Mouse (Mus musculus) stomach, postnatal 0 days (tissue): Measurements from ENCODE around the gene Smim12. TPM values are rescaled to one million over a fixed set of nuclear protein-coding genes. Genes with fewer than 3 reads are reported as not detected.

Experiments
- ATAC-seq: fragments of 200-750 bp; cut with Nextera tagmentation; 2 replicates; pipeline ENCODE4 v1.8.0; 2017; ENCODE audit not compliant: low FRiP score, low TSS enrichment
- DNase-seq: peaks from one replicate; pipeline ENCODE4 v3.0.0-alpha.2; 2016; ENCODE audit warnings: low spot score
- H3K27ac ChIP-seq: fragments of 300-500 bp; sonication (generic); replicated peaks from 2 replicates; pipeline ENCODE4 v1.5.1; 2014; ENCODE audit warnings: mild to moderate bottlenecking, control low read depth
- H3K27me3 ChIP-seq: fragments of 300-500 bp; sonication (generic); 2 replicates; pipeline ENCODE4 v1.6.1; 2014; ENCODE audit warnings: low read length; ENCODE audit not compliant: control insufficient read depth, insufficient read depth
- H3K36me3 ChIP-seq: fragments of 300-500 bp; sonication (generic); 2 replicates; pipeline ENCODE4 v1.6.1; 2014; ENCODE audit warnings: low read length, mixed read lengths; ENCODE audit not compliant: control insufficient read depth, insufficient read depth
- H3K4me1 ChIP-seq: fragments of 300-500 bp; sonication (generic); replicated peaks from 2 replicates; pipeline ENCODE4 v1.6.1; 2014; ENCODE audit warnings: antibody characterized with exemption; ENCODE audit not compliant: control insufficient read depth, insufficient read depth
- H3K4me2 ChIP-seq: fragments of 300-500 bp; sonication (generic); replicated peaks from 2 replicates; pipeline ENCODE4 v1.6.1; 2014; ENCODE audit warnings: low read depth, mild to moderate bottlenecking, control low read depth, moderate library complexity
- H3K4me3 ChIP-seq: fragments of 300-500 bp; sonication (generic); 2 replicates; pipeline ENCODE4 v1.5.1; 2014; ENCODE audit warnings: low read depth, low read length, control low read depth
- H3K9ac ChIP-seq: fragments of 300-500 bp; sonication (generic); 2 replicates; pipeline ENCODE4 v1.6.1; 2014; ENCODE audit warnings: mild to moderate bottlenecking, low read length, control low read depth, mixed read lengths
- H3K9me3 ChIP-seq: fragments of 300-500 bp; sonication (generic); 2 replicates; pipeline ENCODE4 v1.6.1; 2016; ENCODE audit warnings: low read length; ENCODE audit not compliant: control insufficient read depth
- CTCF ChIP-seq: IDR thresholded peaks from 2 replicates; pipeline ENCODE4 v1.5.1; 2016; ENCODE audit warnings: antibody characterized with exemption, low read depth, mild to moderate bottlenecking, moderate library complexity
- EP300 ChIP-seq: optimal IDR thresholded peaks from 2 replicates; pipeline ENCODE3; 2016; ENCODE audit warnings: antibody characterized with exemption
- whole genome bisulfite sequencing: fragments of 180-500 bp; shearing (Covaris S2); extraction: QIAGEN DNeasy Blood & Tissue Kit; methylation state at CpG from one replicate; pipeline ENCODE4 v1.1.7; 2014; 5-methylcytosine and 5-hydroxymethylcytosine counted together
- polyA plus RNA-seq: library from polyadenylated mRNA; unstranded; fragments of >200 nt; fragmentation: Nextera tagmentation; extraction: Ambion mirVana; gene quantifications from 2 replicates; pipeline ENCODE4 v1.2.1, GENCODE M21; 2015

The Smim12 gene
- polyA plus RNA-seq, 1 experiment from 2014 or later = 41.1 TPM

GRCm38 (mm10) chr4:127216251-127216651, 27.3 kb upstream of the Smim12 start:
- ATAC-seq = no peak
- 85% methylated on average over 4 of the region's 4 CpGs for WGBS
- no peak overlapping the region for H3K4me3 ChIP-seq

DNA sequence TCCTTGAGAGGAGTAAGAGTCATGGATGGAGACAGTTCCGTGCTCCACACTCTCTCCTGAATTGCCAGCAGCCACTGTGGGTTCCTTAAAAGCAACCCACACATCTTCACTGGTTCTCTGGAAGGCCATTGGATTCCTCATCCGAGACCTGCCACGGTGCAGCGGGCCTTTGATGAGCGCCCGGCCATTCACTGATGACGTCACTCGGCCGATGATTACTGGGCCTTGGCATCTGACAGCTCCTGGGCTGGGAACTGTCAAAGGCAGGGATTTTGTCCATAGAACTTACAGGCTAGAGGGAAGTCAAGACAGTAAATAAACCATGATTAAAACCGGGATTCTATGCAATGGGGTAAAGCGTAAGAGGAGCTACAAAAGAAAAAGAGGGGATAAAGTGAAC, 26.5 kb upstream of the Smim12 start:
- ATAC-seq = no peak

More at GRCm38 (mm10) chr4:127216251-127216651, 27.3 kb upstream of the Smim12 start:
- H3K27ac ChIP-seq = no peak overlapping the region
- no peaks in the 10 kb centered on the region; the same call in 1 of the 2 replicates for H3K27me3 ChIP-seq
- no peaks in the 10 kb centered on the region for H3K9me3 ChIP-seq
- no peak for DNase-seq
- H3K9ac ChIP-seq = no peak overlapping the region
- no peaks in the 10 kb centered on the region for H3K4me1 ChIP-seq
- no peak for TF ChIP-seq CTCF
- no peak for TF ChIP-seq EP300
- H3K4me2 ChIP-seq = no peak overlapping the region
- H3K36me3 ChIP-seq = no peaks in the 10 kb centered on the region

GRCm38 (mm10) chr4:127223291-127223690, 20.3 kb upstream of the Smim12 start:
- no peak overlapping the region for H3K27ac ChIP-seq
- no peaks in the 10 kb centered on the region for H3K36me3 ChIP-seq
- peaks cover 3% of the 10 kb centered on the region for H3K27me3 ChIP-seq
- no peaks in the 10 kb centered on the region for H3K9me3 ChIP-seq
- no peak overlapping the region for H3K4me3 ChIP-seq
- no peak for DNase-seq
- no peak for ATAC-seq
- H3K9ac ChIP-seq = no peak overlapping the region
- 33% methylated on average over 10 of the region's 10 CpGs for WGBS
- no peaks in the 10 kb centered on the region for H3K4me1 ChIP-seq
- no peak for TF ChIP-seq CTCF
- no peak for TF ChIP-seq EP300
- H3K4me2 ChIP-seq = no peak overlapping the region

More for the DNA sequence above, 26.5 kb upstream of the Smim12 start:
- Histone ChIP-seq H3K4me1 (no peaks in the 10 kb centered on the region), H3K9me3 (no peaks in the 10 kb centered on the region), H3K9ac (no peak overlapping the region), H3K4me3 (no peak overlapping the region), H3K36me3 (no peaks in the 10 kb centered on the region), H3K4me2 (no peak overlapping the region), H3K27ac (no peak overlapping the region), H3K27me3 (no peaks in the 10 kb centered on the region; the same call in 1 of the 2 replicates)
- TF ChIP-seq CTCF (no peak), EP300 (no peak)
- WGBS = 73% methylated on average over 11 of the region's 11 CpGs
- DNase-seq = no peak

DNA sequence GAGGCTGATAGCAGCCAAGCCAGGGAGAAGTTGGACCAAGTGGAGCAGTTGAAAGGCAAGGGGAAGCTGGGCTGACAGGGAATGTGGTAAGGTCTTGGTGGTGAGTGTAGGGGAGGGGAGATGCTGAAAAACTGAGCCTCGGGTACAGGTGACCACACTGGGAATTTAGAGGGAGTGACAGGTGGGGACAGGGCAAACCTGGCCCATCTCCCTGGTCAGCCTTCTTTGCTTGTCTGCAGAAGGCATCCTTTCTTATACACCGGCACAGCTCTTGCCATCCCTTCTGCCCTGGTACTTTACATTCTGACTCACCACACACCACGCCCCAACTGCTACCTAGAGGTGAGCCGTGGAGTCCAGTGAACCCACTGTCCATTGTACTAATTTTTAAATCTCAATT, 19.8 kb upstream of the Smim12 start:
- ATAC-seq (no peak), DNase-seq (no peak)
- WGBS = 49% methylated on average over 4 of the region's 4 CpGs
- Histone ChIP-seq H3K27ac (no peak overlapping the region), H3K9me3 (no peaks in the 10 kb centered on the region), H3K36me3 (no peaks in the 10 kb centered on the region), H3K27me3 (peaks cover 3% of the 10 kb centered on the region), H3K4me3 (no peak overlapping the region), H3K4me1 (no peaks in the 10 kb centered on the region), H3K4me2 (no peak overlapping the region), H3K9ac (no peak overlapping the region)
- no peak for TF ChIP-seq EP300
- TF ChIP-seq CTCF = no peak

DNA sequence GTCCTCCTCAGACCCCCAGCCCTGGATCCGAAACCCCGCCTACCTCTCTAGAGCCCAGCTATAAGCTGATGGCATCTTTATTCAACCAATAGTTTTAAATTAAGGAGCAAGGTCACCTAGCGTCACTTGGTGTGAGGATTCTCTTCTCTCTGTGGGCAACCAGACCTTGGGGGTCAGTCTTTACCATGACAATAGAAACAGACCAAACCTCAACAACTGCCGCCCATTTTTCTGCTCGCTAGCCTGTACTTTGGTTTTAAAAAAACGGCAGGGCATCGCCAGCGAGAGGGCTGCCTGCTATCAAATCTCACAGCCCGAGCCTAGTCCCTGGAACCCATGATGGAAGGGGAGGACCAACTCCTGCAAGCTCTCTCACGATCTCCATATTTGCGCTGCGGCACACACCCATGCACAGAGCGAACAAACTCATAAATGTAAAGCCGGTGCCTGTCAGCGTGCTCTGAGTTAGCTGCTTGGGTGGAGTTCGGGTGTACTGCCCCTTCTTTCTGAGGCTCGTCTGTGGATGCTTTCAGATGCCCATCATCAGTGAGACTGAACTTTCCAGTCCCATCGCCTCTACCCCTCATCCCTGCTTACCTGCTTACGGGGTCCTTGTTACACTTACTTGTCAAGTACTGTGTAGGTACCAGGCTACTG, 19.0 kb upstream of the Smim12 start:
- TF ChIP-seq EP300 (no peak), CTCF (no peak)
- WGBS = 20% methylated on average over 19 of the region's 19 CpGs
- no peak overlapping the region for H3K27ac ChIP-seq
- ATAC-seq (no peak), DNase-seq (no peak)
- H3K4me3 ChIP-seq = no peak overlapping the region
- no peaks in the 10 kb centered on the region for H3K9me3 ChIP-seq
- no peak overlapping the region for H3K4me2 ChIP-seq
- peaks cover 3% of the 10 kb centered on the region for H3K27me3 ChIP-seq
- H3K4me1 ChIP-seq = no peaks in the 10 kb centered on the region
- H3K9ac ChIP-seq = no peak overlapping the region
- no peaks in the 10 kb centered on the region for H3K36me3 ChIP-seq

- WGBS = 63% methylated on average over 4 of the region's 4 CpGs
- no peak overlapping the region for H3K4me3 ChIP-seq
- H3K27ac ChIP-seq = no peak overlapping the region
- no peaks in the 10 kb centered on the region for H3K36me3 ChIP-seq
- no peaks in the 10 kb centered on the region for H3K9me3 ChIP-seq
- H3K4me1 ChIP-seq = no peaks in the 10 kb centered on the region
- H3K27me3 ChIP-seq = peaks cover 3% of the 10 kb centered on the region
- ATAC-seq (no peak), DNase-seq (no peak)
- H3K9ac ChIP-seq = no peak overlapping the region
- TF ChIP-seq CTCF = no peak
- no peak for TF ChIP-seq EP300
- no peak overlapping the region for H3K4me2 ChIP-seq
These were observed 17.5 kb upstream of the Smim12 start for GRCm38 (mm10) chr4:127226067-127226466.
